Mouse (Mus musculus) liver (tissue): ENCODE measurements around the gene Zscan21.
A peak's percentile ranks its signal among the peaks of the same experiment; 100 is the strongest.
"Not testable (repeated sequence)": the region's sequence is repeated elsewhere in the genome, so short reads cannot be mapped to it uniquely, and the experiment has no call there.

Experiments used
- DNase-seq: peaks from one replicate; pipeline ENCODE4 v3.0.0-alpha.2; 2020; ENCODE audit warnings: mixed read lengths

Zscan21 gene

GRCm38 (mm10) chr5:138116255-138117198 is at the start of gene Zscan21:
Gene Zscan21, plus strand, starts transcription at chr5:138116903.
- DNase-seq, result peak; percentile 91

GRCm38 (mm10) chr5:138073803-138074202 is 42.9 kb upstream of the Zscan21 start:
- no peak for DNase-seq

- DNase-seq, result no peak
Measured at GRCm38 (mm10) chr5:138075684-138076083, 41.0 kb upstream of the Zscan21 start.

GRCm38 (mm10) chr5:138076148-138076547 is 40.6 kb upstream of the Zscan21 start:
- no peak for DNase-seq

GRCm38 (mm10) chr5:138080456-138080855 is 36.2 kb upstream of the Zscan21 start:
- no peak for DNase-seq

- DNase-seq, result no peak
Measured at GRCm38 (mm10) chr5:138081446-138081845, 35.3 kb upstream of the Zscan21 start.

- DNase-seq, result no peak
Measured at GRCm38 (mm10) chr5:138083318-138083900, 33.3 kb upstream of the Zscan21 start.

- no peak for DNase-seq
Measured at GRCm38 (mm10) chr5:138083936-138084335, 32.8 kb upstream of the Zscan21 start.

- peak; percentile 38 for DNase-seq
Measured at GRCm38 (mm10) chr5:138084507-138084906, 32.2 kb upstream of the Zscan21 start.

GRCm38 (mm10) chr5:138084996-138085395 is 31.7 kb upstream of the Zscan21 start, which contains the start of gene Zkscan1:
Gene Zkscan1, plus strand, starts transcription at chr5:138085084.
- peak; percentile 81 for DNase-seq

- peak; percentile 10 for DNase-seq
Measured at GRCm38 (mm10) chr5:138085421-138085911, 31.2 kb upstream of the Zscan21 start.

- DNase-seq, result no peak
Measured at GRCm38 (mm10) chr5:138086842-138087241, 29.9 kb upstream of the Zscan21 start.

GRCm38 (mm10) chr5:138088366-138088765 is 28.3 kb upstream of the Zscan21 start:
- no peak for DNase-seq

- no peak for DNase-seq
Measured at GRCm38 (mm10) chr5:138089108-138089551, 27.6 kb upstream of the Zscan21 start.

- peak; percentile 24 for DNase-seq
Measured at GRCm38 (mm10) chr5:138090271-138090670, 26.4 kb upstream of the Zscan21 start.

GRCm38 (mm10) chr5:138090737-138091136 is 26.0 kb upstream of the Zscan21 start:
- DNase-seq, result no peak

- no peak for DNase-seq
Measured at GRCm38 (mm10) chr5:138092771-138093170, 23.9 kb upstream of the Zscan21 start.

GRCm38 (mm10) chr5:138094474-138094873 is 22.2 kb upstream of the Zscan21 start:
- no peak for DNase-seq

GRCm38 (mm10) chr5:138104976-138105375 is 11.7 kb upstream of the Zscan21 start:
- DNase-seq, result no peak

- DNase-seq, result no peak
Measured at GRCm38 (mm10) chr5:138107130-138107529, 9.6 kb upstream of the Zscan21 start.

- not testable (repeated sequence) for DNase-seq
Measured at GRCm38 (mm10) chr5:138109847-138110396, 6.8 kb upstream of the Zscan21 start.

GRCm38 (mm10) chr5:138117199-138118015 is 704 bp downstream of the Zscan21 start:
- no peak for DNase-seq
